Mouse (Mus musculus) heart, postnatal 0 days (tissue): ENCODE measurements around the gene Itgb5.

Experiments used
- CTCF ChIP-seq: IDR thresholded peaks from 2 replicates; pipeline ENCODE4 v1.5.1; 2016; ENCODE audit warnings: antibody characterized with exemption, control low read depth, low read depth
- EP300 ChIP-seq: IDR thresholded peaks from 2 replicates; pipeline ENCODE4 v1.6.1; 2016; ENCODE audit warnings: antibody characterized with exemption, low read depth

- TF ChIP-seq CTCF (no peak), EP300 (no peak)
These were observed 41.7 kb downstream of the Itgb5 start for GRCm38 (mm10) chr16:33870988-33871758.
